Mouse (Mus musculus): ENCODE results near the gene Vmn1r53.
"Not testable (repeated sequence)": the region's sequence is repeated elsewhere in the genome, so short reads cannot be mapped to it uniquely, and the experiment has no call there.

The Vmn1r53 gene

DNA sequence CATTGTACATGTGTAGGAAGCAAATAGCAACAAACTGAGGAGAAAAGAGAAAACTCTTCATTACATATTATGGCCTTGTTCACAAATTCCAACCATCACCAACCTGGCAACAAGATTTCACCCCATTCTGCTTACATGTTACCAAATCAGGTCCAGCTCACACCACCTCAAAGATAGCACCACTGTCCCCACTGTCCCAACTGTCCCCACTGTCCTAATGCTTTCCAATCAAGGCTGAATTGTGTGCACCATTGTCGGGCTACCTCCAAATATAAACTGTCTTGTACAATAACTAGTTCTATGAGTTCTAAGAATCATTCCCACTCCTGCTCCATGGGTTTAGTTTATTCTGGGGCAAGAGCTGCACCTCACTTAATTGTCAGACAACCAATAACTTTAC, at the start of gene Vmn1r53:
Gene Vmn1r53, minus strand, starts transcription at position 101 of the 400 bp plus-strand sequence.
- no peak for DNase-seq

DNA sequence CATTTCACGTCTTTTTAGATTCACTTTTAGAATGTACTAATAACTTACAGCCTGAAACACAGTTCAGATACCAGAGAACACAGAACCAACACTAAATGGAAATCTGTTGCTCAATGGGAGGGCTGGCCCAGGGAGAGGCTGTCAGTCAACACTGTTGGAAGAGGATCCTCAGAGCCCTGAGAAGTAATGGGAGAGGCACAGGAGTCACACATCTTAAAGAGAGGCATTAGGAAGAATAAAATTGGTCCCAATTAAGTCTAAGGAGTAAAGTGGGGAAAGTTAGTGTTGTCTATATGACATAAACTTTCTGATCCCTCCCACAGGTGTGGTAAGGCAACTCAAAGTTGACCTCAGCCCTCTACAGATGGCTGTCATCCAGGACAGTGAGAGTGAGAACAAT, 21.8 kb upstream of the Vmn1r53 start, which contains the start of gene Vmn1r54:
Gene Vmn1r54, plus strand, starts transcription at position 301 of the 400 bp plus-strand sequence.
- DNase-seq, result no peak

DNA sequence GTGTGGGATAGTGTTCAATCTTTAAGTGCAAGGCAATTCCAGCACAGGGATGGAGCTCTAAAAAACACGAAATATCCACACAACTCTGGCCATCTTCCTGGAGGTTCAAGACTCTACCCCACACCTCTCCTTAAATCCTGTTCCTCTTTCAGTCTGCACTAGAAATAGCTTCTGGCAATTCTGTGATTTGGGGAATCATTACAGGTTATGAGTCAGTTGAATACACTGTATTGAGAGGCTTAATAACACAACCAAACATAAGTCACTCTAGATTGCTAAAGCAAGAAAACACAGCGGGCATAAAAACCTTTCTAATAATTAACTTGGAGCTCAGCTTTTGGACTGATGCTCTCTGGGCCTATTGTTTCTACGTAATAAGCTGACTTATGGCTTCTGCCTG, 19.8 kb upstream of the Vmn1r53 start:
- DNase-seq, result no peak

DNA sequence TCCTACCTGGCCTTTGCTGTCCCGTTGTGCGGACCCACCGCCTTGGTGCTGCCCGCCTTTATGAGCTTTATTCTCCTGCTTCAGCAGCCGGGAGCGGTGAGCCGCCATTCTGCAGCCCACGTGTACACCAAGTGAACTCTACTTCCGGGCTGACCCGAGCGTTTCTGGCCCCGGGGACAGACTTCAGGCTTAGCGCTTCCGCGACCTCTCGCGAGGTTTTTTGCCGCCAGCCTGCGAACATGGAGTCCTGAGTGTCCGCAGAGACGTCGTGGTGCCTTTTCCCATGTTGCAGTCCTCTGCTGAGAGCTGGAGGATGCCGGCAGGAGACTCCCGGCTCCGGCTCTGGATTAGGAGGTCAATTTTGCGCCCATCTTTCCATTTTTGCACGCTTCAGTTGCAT, 8.4 kb upstream of the Vmn1r53 start:
- no peak for DNase-seq

DNA sequence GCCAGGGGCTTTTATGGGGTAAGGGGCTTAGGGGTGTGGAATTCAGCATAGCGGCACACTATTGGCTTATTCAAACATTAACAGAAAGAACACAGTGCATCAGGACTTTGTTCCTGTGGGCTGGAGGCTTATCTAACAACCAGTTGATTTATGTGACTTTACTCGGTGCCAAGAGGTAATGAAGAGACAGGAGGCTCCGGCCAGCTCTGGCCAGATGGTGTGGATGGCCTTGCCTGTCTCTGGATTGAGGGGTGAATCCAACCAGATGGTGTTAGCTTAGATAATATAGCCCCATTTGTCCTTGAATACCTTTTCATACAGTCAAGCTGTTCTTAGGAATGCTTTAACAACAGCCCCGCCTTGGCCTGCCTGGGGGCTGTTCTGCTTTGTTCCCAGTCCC, 7.9 kb upstream of the Vmn1r53 start:
- DNase-seq, result not testable (repeated sequence)

DNA sequence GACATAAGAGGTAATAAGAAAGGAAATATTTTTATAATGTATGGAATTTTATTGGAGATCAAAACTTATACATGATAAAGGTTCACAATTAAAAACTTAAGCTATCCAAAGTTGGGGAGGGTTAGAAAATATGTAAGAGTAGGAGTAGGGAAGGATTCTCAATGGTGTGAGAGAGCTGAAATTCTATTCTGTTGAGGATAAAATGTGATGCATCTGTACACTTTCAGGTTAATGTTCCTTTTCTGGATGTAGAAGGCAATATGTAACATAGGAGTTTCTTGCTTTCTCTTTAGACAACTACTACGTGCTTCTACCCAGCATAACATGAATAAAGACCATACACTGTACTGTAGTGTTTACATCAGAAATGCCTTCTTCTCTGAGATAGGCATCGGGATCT, 21.7 kb downstream of the Vmn1r53 start, which contains the start of gene V1ra8:
Gene V1ra8, plus strand, starts transcription at position 301 of the 400 bp plus-strand sequence.
- not testable (repeated sequence) for DNase-seq

DNA sequence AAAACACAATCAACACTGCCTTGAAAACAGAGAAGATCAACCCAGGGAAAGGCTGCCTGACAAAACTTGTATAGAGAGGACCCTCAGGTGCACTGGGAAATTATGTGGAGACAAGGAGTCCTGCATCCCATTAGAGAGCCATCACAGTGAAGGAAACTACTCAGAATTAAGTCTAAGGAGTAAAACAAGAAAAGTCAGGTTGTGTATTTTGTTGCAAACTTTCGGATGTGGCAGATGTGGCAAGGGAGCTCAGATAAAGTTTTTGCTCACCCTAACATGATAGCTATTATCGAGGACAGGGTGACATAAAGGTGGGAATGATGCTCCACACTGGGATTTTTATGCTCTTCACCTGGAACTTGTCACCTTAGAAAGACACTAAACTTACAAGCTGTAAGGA, 49.7 kb downstream of the Vmn1r53 start, which contains the start of gene Vmn1r52:
Gene Vmn1r52, plus strand, starts transcription at position 301 of the 400 bp plus-strand sequence.
- no peak for DNase-seq
